Mouse (Mus musculus): ENCODE measurements at regions not wholly inside any gene's neighbourhood (a gene's known extent, or its start where the extent isn't known, plus 50 kb on each side); places are given as distances from the start of the nearest gene placed in this dataset.
A peak's percentile ranks its signal among the peaks of the same experiment; 100 is the strongest.

DNA sequence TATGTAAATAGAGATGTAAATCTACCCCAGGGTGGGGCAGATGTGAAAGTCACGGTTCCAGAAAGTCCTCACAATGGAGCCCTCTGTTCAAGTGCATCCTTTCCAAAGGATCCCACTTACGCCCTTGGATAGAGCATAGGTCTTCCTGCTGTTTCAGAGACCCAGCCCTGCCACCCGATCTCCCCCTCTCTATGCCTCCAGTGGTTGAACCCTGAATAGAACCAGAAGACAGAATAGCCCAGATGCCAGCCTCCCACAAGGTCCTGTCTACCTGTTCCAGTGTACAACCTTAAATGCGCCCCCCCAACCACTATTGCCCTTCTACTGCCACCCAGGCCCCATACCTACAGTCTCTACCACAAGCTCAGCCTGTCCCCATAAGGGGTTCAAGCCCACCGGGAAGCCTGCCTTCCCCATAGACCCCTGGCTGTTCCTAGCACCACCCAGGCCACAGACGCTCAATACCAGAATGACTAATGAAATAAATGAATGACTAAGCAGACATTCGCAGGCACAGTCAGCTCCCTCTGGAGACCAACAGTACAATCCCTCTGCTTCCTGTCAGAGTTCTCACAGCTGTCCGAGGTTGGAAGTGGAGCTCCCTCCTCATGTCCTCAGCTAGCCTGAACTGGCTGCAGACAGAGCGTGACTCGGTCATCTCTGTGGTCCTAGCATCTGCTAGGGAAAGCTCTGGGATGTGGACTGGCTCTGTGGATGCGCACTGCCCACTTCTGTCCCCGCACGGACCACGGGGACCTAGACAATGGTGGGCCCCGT is 133.4 kb upstream of the 1600014C23Rik start:
- DNase-seq (ENCODE audit: low read depth, low spot score) = peak; percentile 15

DNA sequence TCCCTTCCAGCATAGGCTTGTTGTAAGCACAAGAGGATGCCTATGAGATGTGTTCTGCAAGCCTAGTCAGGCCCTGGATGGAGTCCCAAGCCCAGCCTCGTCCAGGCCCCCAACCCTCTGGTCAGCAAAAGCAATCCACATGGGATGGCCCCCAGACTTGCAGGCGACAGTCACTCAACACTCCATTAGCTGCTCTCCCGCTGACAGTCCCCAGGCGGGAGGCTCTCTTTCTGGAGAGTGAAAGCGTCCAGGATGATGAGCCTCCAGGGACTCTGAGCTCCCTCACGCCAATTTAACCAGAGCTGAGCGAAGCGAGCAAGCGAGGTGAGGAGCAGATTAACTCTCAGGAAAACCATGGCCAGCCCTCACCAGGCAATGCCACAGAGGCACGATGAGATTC is 132.7 kb upstream of the 1600014C23Rik start:
- no peak for DNase-seq (ENCODE audit: low read depth, low spot score)

DNA sequence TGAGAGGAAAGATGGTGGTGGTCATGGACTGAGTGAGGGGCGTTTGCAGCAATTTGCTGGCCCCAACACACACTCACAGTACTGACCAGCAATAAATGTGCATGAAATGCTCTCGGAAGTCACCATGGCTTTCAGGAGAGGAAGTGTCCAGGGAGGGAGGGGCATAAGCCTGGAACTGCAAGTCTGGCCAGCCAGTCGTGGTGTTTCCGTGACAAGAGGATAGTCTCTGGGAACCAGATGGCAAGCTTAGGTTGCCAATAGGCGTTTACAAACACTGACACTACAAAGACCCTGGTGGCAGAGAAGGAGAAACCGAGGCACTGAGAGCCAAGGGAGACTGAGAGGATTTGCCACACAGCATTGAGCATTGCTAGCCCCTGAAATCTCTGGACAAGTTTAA is 132.3 kb upstream of the 1600014C23Rik start:
- DNase-seq (ENCODE audit: low read depth, low spot score) = no peak

DNA sequence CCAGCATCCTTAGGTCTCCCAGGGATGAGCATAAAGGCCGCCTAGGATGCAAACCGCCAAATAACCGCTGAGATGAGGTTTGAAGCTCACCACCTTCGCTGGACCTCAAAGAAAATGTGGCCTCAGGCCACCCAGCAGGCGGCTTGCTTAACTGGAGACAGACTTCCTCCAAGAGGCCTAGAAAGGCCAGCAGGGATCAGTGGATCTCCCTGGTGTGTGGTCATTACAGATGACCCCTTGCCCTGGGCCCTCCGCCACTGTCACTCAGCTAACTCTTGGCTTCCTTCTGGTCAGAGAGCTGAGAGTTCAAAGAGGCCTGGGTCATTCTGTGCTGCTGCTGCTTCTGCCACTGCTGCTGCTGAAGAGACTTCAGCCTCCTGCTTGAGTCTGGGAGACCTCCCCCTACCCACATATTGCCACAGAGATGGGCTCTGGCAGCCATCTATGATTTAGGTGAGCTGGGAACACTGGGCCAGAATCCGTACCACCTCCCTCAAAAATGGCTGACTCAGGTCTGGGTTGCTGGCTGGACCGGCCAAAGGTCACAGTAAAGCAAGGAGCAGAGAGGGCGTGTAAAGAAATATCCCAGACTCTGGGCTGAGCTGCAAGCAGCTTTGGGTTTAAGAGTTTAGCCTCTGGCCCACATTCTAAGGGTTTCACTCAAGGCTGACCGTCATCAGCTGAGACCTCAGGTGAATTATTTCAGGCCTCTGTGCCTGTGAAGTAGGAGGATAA is 130.0 kb upstream of the 1600014C23Rik start:
- no peak for DNase-seq (ENCODE audit: low read depth, low spot score)

DNA sequence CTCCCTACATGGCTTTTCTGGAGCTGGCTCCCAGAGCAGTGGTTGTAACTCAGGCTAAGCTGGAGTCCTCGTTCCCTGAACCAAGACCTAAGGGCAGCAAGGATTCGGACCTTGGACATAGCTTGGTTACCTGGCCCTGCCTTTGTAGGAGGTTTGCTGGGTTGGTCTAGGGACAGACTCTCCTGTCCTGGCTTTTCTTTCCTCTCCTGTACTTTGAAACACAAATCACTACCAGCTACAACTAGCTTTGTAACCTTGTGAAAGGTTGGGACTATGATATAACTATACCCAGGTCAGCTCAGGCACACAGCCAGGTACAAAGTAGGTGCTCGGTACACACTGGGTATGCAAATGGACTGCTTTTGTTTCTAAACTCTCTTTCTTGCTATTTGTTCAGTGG is 129.4 kb upstream of the 1600014C23Rik start:
- DNase-seq (ENCODE audit: low read depth, low spot score) = no peak

DNA sequence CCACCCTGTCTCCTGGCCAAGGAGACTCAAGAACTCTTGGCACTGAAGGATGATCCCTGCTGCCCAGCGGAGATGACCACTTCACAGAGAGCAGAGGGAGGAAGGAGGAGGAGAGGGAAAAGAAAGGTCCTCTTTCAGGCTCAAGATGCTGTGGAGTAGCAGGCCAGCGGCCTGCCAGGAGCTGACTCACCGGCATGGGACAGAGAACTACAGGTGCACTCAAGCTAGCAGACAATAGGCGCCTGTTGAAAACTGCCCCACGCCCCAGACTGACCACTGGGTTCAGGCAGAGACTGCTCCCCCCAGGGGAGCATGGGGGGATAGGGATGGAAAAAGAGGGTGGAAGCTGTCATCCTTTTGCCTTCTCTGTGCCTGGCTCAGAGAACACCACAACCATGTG is 125.8 kb upstream of the 1600014C23Rik start:
- no peak for DNase-seq (ENCODE audit: low read depth, low spot score)

DNA sequence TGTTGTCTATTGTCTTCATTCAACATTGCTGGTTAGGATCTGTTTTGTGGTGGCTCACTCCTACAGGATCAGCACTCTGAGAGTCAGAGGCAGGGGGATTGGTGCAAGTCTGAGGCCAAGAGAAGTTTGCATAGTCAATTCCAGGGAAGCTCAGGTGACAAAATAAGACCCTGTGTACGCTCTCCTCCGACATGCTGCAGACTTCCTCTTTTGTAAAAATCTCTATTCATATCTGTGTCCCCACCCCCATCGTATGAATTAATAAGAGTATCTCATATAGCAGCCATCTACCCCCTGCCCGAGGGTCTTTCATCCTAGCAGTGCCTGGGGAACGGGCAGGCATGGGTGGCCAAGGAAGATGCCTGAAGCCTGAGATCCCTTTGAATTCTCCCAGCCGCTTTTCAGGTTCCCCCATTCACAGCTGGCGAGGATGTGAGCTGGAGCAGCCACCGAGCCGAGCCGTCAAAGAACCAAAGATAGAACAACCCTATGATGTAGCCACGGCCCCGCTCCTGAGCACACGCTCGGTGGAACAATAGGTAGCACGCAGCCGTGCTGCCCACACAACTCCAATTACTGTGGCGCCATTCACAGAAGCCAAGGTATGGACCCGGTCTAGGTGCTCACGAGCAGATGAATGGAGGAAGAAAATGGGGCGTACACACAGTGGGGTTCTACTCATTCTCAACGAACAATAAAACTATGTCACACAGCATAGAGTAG is 120.4 kb upstream of the 1600014C23Rik start:
- DNase-seq (ENCODE audit: low read depth, low spot score) = peak; percentile 19

DNA sequence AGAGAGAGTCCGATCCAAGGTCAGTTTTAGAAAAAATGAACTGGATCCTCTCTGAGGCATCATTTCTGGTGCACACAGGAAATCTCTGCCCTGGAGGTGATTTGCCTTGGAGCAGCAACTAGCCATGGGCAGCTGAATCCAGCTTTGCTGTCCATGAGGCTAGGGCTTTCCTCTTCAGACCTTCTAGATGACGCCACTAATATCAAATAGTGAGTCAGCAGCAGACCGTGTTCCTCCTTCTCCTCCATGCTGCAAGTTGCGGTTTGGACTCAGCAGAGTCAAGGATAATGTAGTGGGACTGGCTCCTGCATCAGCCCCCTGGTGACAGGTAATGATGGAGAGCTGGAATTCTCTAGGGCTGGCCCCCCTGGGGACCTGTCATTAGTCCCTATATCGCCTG is 118.8 kb upstream of the 1600014C23Rik start:
- no peak for DNase-seq (ENCODE audit: low read depth, low spot score)

DNA sequence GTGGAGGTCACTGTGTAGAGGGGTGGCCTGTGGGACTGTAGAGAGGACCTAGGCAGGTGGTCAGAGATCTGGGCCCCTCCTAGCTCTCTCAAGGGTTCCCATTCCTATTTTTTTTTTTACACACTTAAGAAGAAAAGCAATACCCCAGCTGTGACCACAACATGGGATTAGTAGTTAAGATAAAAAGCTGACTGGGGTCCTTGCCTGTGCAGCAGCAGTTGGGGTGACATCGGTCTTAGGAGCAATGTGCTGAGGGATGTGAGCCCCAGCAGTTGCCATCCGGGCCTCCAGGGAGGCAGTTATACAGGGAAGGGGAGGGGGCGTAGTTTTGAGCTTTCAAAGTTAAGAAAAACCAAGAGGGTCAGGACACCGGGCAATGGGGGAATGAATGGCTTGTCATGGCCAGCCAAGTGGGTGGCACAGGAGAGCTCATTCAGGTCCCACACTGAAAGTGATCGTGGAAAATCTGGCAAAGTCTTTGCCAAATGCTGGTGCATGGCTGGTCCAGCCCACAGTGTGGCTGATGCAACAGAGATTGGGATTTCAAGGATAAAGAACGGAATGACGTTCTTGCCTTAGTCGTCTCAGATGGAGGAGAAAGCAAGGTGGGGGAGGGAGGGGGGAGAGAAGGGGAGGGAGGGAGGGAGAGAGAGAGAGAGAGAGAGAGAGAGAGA is 118.2 kb upstream of the 1600014C23Rik start:
- no peak for DNase-seq (ENCODE audit: low read depth, low spot score)

DNA sequence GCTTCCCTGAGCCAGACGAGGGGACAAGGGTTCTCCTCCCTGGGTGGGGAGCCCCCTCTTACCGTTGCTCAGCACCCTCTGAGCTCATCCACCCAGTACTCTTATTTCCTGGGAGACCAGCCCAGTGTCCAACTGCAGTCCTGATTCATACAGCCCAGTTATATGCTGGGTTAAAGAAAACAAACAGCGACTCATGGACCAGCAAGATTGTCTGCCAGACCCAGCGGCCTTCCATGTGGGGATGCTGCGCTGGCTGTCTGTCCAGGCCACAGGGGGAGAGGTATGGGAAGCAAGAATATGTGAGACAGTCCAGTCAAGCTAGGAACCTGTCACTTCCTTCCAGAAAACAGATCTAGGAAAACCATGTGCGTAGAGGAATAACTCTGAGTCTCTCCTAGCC is 117.3 kb upstream of the 1600014C23Rik start:
- no peak for DNase-seq (ENCODE audit: low read depth, low spot score)

DNA sequence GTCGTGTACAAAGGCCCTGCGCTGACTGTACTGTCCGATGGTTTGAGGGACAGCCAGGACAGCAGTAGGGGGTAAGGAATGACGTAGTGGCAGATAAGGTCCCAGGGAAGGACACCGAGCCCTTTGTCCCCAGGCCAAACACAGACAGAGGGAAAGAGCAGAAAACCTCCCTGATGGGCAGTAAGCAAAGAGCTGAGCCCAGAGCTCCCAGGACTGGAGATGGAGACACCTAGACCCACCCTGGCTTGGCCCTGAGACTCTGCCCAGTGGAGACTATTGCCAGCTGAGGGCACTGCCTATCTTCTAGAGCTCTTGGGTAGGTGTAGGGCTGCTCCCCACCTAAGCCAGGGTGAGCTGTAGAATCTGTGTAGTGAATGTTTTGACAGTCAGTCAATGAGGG is 116.5 kb upstream of the 1600014C23Rik start:
- DNase-seq (ENCODE audit: low read depth, low spot score) = no peak

DNA sequence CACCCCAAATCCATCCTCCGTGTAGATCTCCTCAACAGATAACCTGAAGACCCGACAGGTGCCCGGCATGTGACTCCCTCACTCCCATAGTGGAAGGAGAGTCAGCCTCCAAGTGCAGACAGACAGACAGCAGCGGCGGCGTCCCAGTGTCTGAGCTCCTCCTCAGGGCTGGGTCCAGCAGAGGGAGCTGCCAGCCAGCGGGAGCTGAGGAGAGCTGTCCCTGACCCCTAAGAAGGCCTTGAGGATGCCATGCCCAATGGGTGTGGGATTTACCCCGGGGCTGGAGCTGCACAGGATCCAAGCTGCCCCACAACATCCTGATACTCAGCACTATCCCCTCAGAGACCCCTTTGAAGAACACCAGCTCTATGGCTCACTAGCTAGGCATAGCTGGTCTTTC is 115.0 kb upstream of the 1600014C23Rik start:
- peak; percentile 16 for DNase-seq (ENCODE audit: low read depth, low spot score)

DNA sequence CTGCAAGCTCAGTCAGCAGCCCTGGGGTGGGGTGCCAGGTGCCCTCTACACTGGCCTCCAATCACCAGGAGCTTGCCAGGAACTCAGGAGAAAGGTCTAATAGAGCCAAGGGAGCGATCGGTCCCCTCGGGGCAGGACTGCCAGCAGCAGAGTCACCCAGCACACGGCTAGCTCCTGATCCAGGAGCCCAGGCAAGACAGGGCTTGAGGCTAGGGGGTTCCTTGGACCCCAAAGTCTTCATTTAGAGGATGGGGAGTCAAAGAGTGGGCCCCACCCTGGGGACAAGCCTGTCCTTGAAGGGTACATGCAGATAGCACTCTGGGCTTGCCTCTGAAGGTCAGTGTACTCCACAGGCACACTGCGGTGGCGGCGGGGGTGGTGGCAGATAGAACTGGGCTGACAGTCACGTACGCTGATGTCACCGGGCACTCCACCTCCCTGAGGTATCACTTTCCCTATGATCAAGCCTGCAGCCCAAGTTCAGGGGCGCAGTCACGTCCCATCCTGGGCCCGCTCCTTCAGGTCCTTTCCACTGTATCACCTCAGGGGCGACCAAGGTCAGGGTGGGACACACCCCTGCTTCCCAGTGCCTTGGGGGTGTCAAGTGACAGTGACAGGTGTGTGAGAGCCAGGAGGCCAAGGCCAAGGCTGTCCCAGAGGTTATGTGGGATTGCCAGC is 114.2 kb upstream of the 1600014C23Rik start:
- no peak for DNase-seq (ENCODE audit: low read depth, low spot score)

DNA sequence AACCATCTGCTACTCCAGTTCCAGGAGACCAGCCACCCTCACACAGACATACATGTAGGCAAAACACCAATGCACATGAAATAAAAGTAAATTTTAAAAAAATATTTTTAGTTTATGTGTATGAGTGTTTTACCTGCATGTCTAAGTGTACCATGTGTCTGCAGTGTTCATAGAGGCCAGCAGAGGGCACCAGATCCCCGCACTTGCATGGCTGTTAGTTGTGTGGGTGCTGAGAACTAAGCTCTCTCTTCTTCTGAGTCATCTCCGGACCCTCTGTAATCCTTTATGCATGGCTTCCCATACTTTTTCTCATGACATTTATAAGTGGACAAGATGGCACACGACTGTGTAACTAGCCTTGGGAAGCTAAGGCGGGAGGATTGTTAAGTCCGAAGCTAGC is 112.2 kb upstream of the 1600014C23Rik start:
- no peak for DNase-seq (ENCODE audit: low read depth, low spot score)

DNA sequence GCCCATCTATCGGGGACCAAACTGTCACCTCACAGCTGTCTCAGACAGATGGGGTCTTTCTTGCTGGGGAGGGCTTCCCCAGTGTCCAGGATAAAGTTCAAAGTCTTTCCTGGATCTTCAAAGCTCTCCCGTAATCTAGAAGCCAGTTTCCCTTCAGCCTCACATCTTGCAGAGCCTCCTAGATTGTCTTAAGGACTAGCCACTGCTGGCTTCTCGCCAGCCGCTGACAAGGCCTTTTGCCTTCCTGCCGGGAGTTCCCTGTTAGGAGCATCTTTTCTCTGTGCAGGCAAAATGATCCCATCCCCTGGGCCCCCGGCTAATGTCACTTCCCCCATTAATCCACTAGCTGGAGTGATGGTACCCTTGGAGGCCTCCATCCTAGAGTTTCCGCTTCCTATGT is 103.1 kb upstream of the 1600014C23Rik start:
- DNase-seq (ENCODE audit: low read depth, low spot score) = peak; percentile 15

DNA sequence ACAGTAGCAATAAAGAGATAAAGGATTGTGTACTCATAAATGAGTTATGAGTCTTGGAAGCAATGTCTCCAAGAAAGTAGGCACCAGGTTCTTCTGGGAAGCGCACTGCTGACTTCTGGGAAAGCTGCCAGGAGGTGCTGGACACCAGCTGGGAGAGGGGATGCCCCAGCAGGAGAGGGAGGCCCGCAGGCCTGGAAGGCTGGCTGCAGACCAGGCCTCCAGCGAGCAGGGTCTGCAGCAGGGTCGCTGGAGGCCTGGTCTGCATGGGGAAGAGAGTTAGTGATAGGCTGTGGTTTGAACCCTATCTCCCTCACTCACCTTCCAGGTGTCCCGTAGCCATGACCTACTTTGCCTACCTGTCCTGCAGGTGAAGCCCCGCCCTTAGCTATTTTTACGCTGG is 102.6 kb upstream of the 1600014C23Rik start:
- DNase-seq (ENCODE audit: low read depth, low spot score) = no peak

DNA sequence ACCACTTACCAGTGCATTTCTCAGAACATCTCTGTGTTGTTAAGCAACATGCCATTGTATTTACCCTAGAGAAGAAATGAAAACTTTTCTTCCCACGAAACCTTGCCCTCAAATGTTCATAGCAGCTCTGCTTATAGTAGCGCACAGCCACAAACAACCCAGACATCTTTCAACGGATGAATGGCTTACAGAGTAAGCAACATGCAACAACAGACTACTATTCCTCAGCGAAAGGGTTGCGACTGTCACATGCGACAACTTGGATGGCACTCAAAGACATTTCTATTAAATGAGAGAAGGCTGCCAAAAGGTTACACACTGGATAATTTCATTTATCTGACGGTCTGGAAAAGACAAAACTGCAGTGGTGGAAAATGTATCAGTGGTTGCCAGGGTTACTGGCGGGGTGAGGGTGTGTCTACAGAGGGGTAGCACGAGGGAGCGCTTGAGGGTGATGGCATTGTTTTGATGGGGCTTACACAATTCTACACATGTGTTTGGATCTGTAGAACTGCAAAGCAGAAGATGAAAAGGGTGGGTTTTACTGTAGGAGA is 101.0 kb upstream of the 1600014C23Rik start:
- peak; percentile 24 for DNase-seq (ENCODE audit: low read depth, low spot score)

DNA sequence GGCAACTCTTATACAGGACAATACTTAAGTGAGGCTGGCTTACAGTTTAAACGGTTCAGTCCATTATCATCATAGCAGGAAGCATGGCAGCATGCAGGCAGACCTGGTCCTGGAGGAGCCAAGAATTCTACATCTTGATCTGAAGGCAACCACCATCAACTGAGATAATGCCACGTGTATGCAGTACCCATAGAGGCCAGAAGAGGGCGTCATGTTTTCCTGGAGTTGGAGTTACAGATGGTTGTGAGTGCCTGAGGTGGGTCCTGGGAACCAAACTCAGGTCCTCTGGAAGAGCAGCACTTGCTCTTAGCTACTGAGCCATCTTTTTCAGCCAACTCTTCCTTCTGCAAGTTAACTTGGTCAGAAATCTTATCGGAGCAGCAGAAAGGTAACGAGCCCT is 96.7 kb upstream of the 1600014C23Rik start:
- no peak for DNase-seq (ENCODE audit: low read depth, low spot score)

DNA sequence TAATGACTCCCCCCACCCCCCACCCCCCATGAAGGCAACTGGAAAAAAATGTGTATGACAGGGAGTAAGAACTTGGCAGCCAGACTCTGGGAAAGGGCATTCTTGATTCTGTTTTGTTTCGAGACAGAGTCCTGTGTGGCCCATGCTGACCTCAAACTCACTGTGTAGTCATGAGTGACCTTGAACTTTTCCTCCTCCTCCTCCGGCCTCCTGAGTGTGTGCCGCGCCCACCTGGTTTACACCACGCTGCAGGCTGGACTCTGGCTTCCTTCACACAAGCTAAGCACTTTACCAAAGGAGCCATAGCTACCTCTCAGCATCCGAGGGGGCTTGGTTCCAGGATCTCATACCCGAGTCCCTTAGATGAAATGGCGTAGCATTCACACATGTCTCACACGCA is 95.9 kb upstream of the 1600014C23Rik start:
- DNase-seq (ENCODE audit: low read depth, low spot score) = no peak

DNA sequence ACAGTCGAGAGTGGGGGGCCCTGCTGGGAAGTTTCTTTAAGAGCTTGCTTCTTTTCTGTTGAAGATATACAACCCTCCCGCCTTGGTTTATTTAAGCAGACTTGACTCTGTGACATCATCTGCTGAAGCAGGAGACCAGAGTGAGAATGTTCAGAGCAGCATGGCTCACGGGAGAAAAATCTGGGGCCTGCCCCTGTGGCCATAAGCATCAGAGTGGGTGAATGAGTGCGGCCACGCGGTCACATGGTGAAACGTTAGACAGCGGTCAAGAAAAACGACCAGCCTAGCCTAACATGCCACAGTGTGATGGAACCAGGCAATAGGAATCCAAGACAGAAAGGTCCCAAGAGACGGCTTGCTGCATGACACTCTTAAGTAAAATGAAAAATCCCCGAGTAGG is 95.2 kb upstream of the 1600014C23Rik start:
- DNase-seq (ENCODE audit: low read depth, low spot score) = no peak

DNA sequence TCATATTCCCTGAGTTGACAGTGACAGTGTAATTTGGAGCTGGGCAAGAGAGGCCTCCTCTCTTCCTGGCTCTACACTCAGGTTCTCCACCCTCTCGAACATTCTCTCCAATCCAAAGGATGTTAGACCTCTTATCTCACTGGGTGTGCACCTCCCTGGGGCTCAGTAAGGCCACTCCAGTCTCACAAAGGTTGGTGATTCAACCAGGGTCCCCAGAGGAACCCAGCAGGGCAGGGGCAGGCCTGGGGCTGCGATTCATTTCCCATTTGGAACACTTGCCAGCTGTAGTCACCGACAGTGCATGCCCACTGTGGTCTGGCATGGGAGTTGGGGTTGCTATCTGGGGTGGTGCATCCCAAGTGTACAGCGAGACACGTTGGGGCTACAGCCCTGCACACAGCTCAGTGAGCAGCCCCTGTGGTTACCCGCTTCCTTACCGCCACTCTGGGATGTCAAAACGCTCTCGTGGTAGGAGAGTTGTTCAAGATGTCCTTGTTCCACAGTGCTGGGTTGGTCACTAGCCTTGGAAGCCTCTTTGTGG is 94.7 kb upstream of the 1600014C23Rik start:
- no peak for DNase-seq (ENCODE audit: low read depth, low spot score)

All from brain, adult 2 months (tissue).